9 mouse cellular contexts compared by ENCODE assay signal in the genomic region with DNA sequence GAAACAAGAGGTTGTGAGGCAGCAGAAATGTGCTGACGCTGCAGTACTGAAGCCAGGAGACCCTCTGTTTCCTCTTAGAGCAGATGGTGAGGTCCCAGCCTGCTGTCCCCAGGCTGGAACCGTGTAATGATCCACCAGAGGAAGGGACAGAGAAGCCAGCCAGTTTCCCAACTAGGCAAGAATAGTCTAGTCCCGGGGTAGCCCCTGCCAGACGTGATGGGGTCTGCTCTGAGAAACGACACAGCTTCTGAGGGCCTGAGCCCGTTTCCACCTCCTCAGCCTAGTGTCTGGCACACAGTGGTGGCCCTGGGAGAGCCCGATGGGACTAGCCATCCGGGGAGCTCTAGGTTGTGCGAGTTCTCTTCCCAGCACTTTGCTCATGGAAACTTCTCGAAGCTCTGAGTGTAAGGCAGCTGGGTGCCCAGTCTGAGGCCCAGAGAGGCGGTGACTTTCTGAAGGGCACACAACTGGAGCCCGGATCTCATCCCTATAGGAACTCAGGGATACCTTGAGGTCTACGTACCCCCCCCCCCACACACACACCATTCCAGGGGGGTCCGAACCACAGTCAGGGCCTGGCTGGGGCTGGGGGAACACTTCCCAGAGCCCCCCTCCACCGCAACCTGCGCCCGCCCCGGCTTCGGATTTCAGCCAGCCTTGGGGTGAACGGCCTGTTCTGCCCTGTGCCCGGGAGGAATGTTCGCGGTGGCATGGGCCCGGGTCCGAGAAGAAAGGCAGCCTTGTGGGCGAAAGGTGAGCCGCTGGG. TPM values are rescaled to one million over a fixed set of nuclear protein-coding genes. Genes with fewer than 3 reads are reported as not detected.
A peak's percentile ranks its signal among the peaks of the same experiment; 100 is the strongest.
DNase-seq lines count a peak whose midpoint lies in the region; ATAC-seq and TF ChIP-seq lines count a peak whose summit lies in the region.
"Had no signal": no experiment of that assay in that cellular context is flagged by ENCODE, and none has a peak within 500 bp of the region (broad histone marks: within the 10 kb centered on the region; RNA-seq: fewer than 3 reads in every experiment).

No protein-coding gene starts in this region.

- H3K27ac ChIP-seq in heart, adult 2 months: peak overlapping the region; percentile 53
- peak overlapping the region; percentile 29; the same call in 1 of the 2 replicates for H3K27ac ChIP-seq in hindbrain, embryonic 15.5 days (replicated peaks)
- H3K27ac ChIP-seq in midbrain, embryonic 13.5 days: no peak overlapping the region

- no peaks in the 10 kb centered on the region for H3K79me2 ChIP-seq in heart, adult 2 months (replicated peaks; ENCODE audit: control insufficient read depth, insufficient read depth, low read length)

- H3K36me3 ChIP-seq in heart, adult 2 months (ENCODE audit: control insufficient read depth, insufficient read depth, low read length): no peaks in the 10 kb centered on the region
- H3K36me3 ChIP-seq in hindbrain, embryonic 15.5 days: no peaks in the 10 kb centered on the region
- H3K36me3 ChIP-seq in midbrain, embryonic 13.5 days: no peaks in the 10 kb centered on the region

- H3K4me2 ChIP-seq in hindbrain, embryonic 15.5 days: peak overlapping the region; percentile 40
- H3K4me2 ChIP-seq in midbrain, embryonic 13.5 days (replicated peaks): peak overlapping the region; percentile 51

- no peak for TF ChIP-seq CTCF in heart, adult 2 months (IDR thresholded peaks at IDR 0.05)
- no peak for TF ChIP-seq CTCF in brain, embryonic 14.5 days (IDR thresholded peaks at IDR 0.05; ENCODE audit: borderline replicate concordance, extremely low read depth, insufficient read depth, insufficient read length)

- no peak for TF ChIP-seq POLR2A in heart, adult 2 months (IDR thresholded peaks at IDR 0.05; ENCODE audit: insufficient read depth, low read depth, low read length)
- TF ChIP-seq POLR2A in brain, embryonic 14.5 days (IDR thresholded peaks at IDR 0.05; ENCODE audit: borderline replicate concordance, extremely low read depth, insufficient read depth, insufficient read length, poor library complexity, severe bottlenecking): no peak

- H3K9me3 ChIP-seq in hindbrain, embryonic 15.5 days: no peaks in the 10 kb centered on the region
- H3K9me3 ChIP-seq in midbrain, embryonic 13.5 days: no peaks in the 10 kb centered on the region

- intact Hi-C loops in heart, adult 2 months (cut with DNase I): loop anchor here (5.0 kb wide), 1 partner anchor 35 kb away; no protein-coding TSS in a partner anchor
- intact Hi-C loops in heart, postnatal 14 days (cut with DNase I): no loop called here
- intact Hi-C loops in gastrocnemius, postnatal 36 days (cut with DNase I): no loop called here

- WGBS in heart, adult 2 months: 55% methylated on average over 27 of the region's 27 CpGs
- 43% methylated on average over 24 of the region's 27 CpGs for WGBS in hindbrain, embryonic 15.5 days
- WGBS in midbrain, embryonic 13.5 days: 50% methylated on average over 27 of the region's 27 CpGs

- peaks cover 22% of the 10 kb centered on the region for H3K4me1 ChIP-seq in heart, adult 2 months (ENCODE audit: control insufficient read depth, insufficient read depth, low read length)
- H3K4me1 ChIP-seq in hindbrain, embryonic 15.5 days (replicated peaks): peaks cover 17% of the 10 kb centered on the region
- peaks cover 12% of the 10 kb centered on the region for H3K4me1 ChIP-seq in midbrain, embryonic 13.5 days (replicated peaks)

- no peaks in the 10 kb centered on the region for H3K27me3 ChIP-seq in heart, adult 2 months (ENCODE audit: control insufficient read depth, insufficient read depth, low read length)
- peaks cover 4% of the 10 kb centered on the region; the same call in 1 of the 2 replicates for H3K27me3 ChIP-seq in hindbrain, embryonic 15.5 days
- peaks cover 18% of the 10 kb centered on the region for H3K27me3 ChIP-seq in midbrain, embryonic 13.5 days

- TF ChIP-seq EP300 in heart, adult 2 months (IDR thresholded peaks at IDR 0.05; ENCODE audit: insufficient read depth, low read depth, low read length): no peak

- no peak for ATAC-seq in hindbrain, embryonic 15.5 days (ENCODE audit: low FRiP score, low read depth)
- peak; percentile 35 for ATAC-seq in midbrain, embryonic 13.5 days
- no peak for ATAC-seq in granulocyte monocyte progenitor cell, adult 5-6 weeks (replicated peaks; ENCODE audit: poor library complexity, severe bottlenecking)

- DNase-seq in heart, adult 2 months: peak in 1 of 2 experiments; percentile 39
- DNase-seq in heart, postnatal 14 days: no peak
- peak; percentile 40 for DNase-seq in brain, embryonic 14.5 days (ENCODE audit: low read depth)
- no peak for DNase-seq in natural killer cell, adult 2 months (ENCODE audit: low spot score in 2 of 2)
- DNase-seq in gastrocnemius, postnatal 36 days: no peak
- DNase-seq: cerebellum, adult 18-20 months had no signal

- peak overlapping the region; percentile 35 for H3K9ac ChIP-seq in heart, adult 2 months (ENCODE audit: low read depth, low read length)
- H3K9ac ChIP-seq in hindbrain, embryonic 15.5 days: no peak overlapping the region
- peak overlapping the region; percentile 54 for H3K9ac ChIP-seq in midbrain, embryonic 13.5 days (replicated peaks)

- no peak overlapping the region for H3K4me3 ChIP-seq in heart, adult 2 months
- 0 out of 2 replicates have a peak overlapping the region, but pooled peaks have one; percentile 1 for H3K4me3 ChIP-seq in hindbrain, embryonic 15.5 days
- peak overlapping the region; percentile 19 for H3K4me3 ChIP-seq in midbrain, embryonic 13.5 days (replicated peaks)

RNA-seq across cellular contexts. Expression of a gene that starts 35.0 kb away (rescaled TPM):
- total RNA-seq in heart, adult 2 months (2021): 100 to 1,000 TPM; 118 to 121 TPM
- 98.1 and 101 TPM in 2 replicates for polyA plus RNA-seq in heart, adult 2 months (2012; rRNA removed)
- 100 to 1,000 TPM in 1 of 2 experiments, 10 to 100 TPM in 1; 93.8 to 102 TPM for total RNA-seq in heart, postnatal 14 days (2021)
- 144 and 183 TPM in 2 replicates for polyA plus RNA-seq in brain, embryonic 14.5 days (2012; rRNA removed)
- 334 and 356 TPM in 2 replicates for polyA plus RNA-seq in hindbrain, embryonic 15.5 days (2015; fragmentation: Nextera tagmentation; extraction: Ambion mirVana)
- polyA plus RNA-seq in midbrain, embryonic 13.5 days (2015; fragmentation: Nextera tagmentation; extraction: Ambion mirVana): 298 and 301 TPM in 2 replicates
- total RNA-seq in gastrocnemius, postnatal 36 days (2021): 100 to 1,000 TPM; 160 to 167 TPM
- 112 and 155 TPM in 2 replicates for total RNA-seq in granulocyte monocyte progenitor cell, adult 5-6 weeks (2014; fragmentation: Nextera tagmentation)
- total RNA-seq in granulocyte monocyte progenitor cell, adult 5-6 weeks (2017): 49.7 and 50.5 TPM in 2 replicates

RNA-seq across cellular contexts. Expression of a gene that starts 58.9 kb away (rescaled TPM):
- total RNA-seq in heart, adult 2 months (2021): 1 to 10 TPM; 1.6 to 2.0 TPM
- 6.5 and 10.5 TPM in 2 replicates for polyA plus RNA-seq in heart, adult 2 months (2012; rRNA removed)
- 1 to 10 TPM; 3.0 to 3.1 TPM for total RNA-seq in heart, postnatal 14 days (2021)
- 7.8 and 12.0 TPM in 2 replicates for polyA plus RNA-seq in brain, embryonic 14.5 days (2012; rRNA removed)
- 5.9 and 6.6 TPM in 2 replicates for polyA plus RNA-seq in hindbrain, embryonic 15.5 days (2015; fragmentation: Nextera tagmentation; extraction: Ambion mirVana)
- 5.4 and 5.8 TPM in 2 replicates for polyA plus RNA-seq in midbrain, embryonic 13.5 days (2015; fragmentation: Nextera tagmentation; extraction: Ambion mirVana)
- under 1 TPM; 0.61 to 0.86 TPM for total RNA-seq in gastrocnemius, postnatal 36 days (2021)
- total RNA-seq in granulocyte monocyte progenitor cell, adult 5-6 weeks (2014; fragmentation: Nextera tagmentation): not detected in 2 replicates
- not detected in 2 replicates for total RNA-seq in granulocyte monocyte progenitor cell, adult 5-6 weeks (2017)
